Mouse (Mus musculus) cerebellum, adult 9-11 months (tissue): ENCODE data around the gene Tmem44.

Source experiments
- DNase-seq: peaks from one replicate; pipeline ENCODE4 v3.0.0; 2022

Gene Tmem44

GRCm38 (mm10) chr16:30517666-30518283 lies 32.9 kb downstream of the Tmem44 start:
- DNase-seq: no peak

GRCm38 (mm10) chr16:30516993-30517392 lies 33.6 kb downstream of the Tmem44 start:
- DNase-seq: no peak

GRCm38 (mm10) chr16:30515418-30515817 lies 35.2 kb downstream of the Tmem44 start:
- no peak for DNase-seq

- peak; percentile 16 for DNase-seq
These were observed 37.3 kb downstream of the Tmem44 start for GRCm38 (mm10) chr16:30513050-30514024.

GRCm38 (mm10) chr16:30512375-30513049 lies 38.1 kb downstream of the Tmem44 start:
- no peak for DNase-seq

- no peak for DNase-seq
These were observed 38.9 kb downstream of the Tmem44 start for GRCm38 (mm10) chr16:30511563-30512340.

- peak; percentile 89 for DNase-seq
These were observed 39.9 kb downstream of the Tmem44 start for GRCm38 (mm10) chr16:30510504-30511451.

GRCm38 (mm10) chr16:30510091-30510490 lies 40.6 kb downstream of the Tmem44 start:
- DNase-seq: no peak

GRCm38 (mm10) chr16:30509340-30509739 lies 41.3 kb downstream of the Tmem44 start:
- no peak for DNase-seq

GRCm38 (mm10) chr16:30508738-30509137 lies 41.9 kb downstream of the Tmem44 start:
- DNase-seq: no peak

- no peak for DNase-seq
These were observed 43.5 kb downstream of the Tmem44 start for GRCm38 (mm10) chr16:30507120-30507519.

GRCm38 (mm10) chr16:30505311-30506031 lies 45.2 kb downstream of the Tmem44 start:
- DNase-seq: no peak

GRCm38 (mm10) chr16:30504856-30505255 lies 45.8 kb downstream of the Tmem44 start:
- no peak for DNase-seq

GRCm38 (mm10) chr16:30503958-30504357 lies 46.7 kb downstream of the Tmem44 start:
- DNase-seq: no peak

- DNase-seq: no peak
These were observed 48.3 kb downstream of the Tmem44 start for GRCm38 (mm10) chr16:30502221-30502891.

GRCm38 (mm10) chr16:30501621-30502020 lies 49.0 kb downstream of the Tmem44 start:
- DNase-seq: no peak

GRCm38 (mm10) chr16:30500223-30500622 lies 50.4 kb downstream of the Tmem44 start:
- no peak for DNase-seq

- DNase-seq: no peak
These were observed 51.4 kb downstream of the Tmem44 start for GRCm38 (mm10) chr16:30499126-30499857.

GRCm38 (mm10) chr16:30497307-30497706 lies 53.3 kb downstream of the Tmem44 start:
- no peak for DNase-seq
